Mouse (Mus musculus) left cerebral cortex, postnatal 4 days (tissue): Measurements from ENCODE around the gene Pitpna. TPM values are rescaled to one million over a fixed set of nuclear protein-coding genes. Genes with fewer than 3 reads are reported as not detected.
A peak's percentile ranks its signal among the peaks of the same experiment; 100 is the strongest.
"Not testable (repeated sequence)": the region's sequence is repeated elsewhere in the genome, so short reads cannot be mapped to it uniquely, and the experiment has no call there.

Experiments used
- DNase-seq: peaks from one replicate; pipeline ENCODE4 v3.0.0-alpha.2; 2022
- intact Hi-C: fragments of 180-260 bp; cut with DNase I; formaldehyde crosslinking; loops from one replicate; pipeline ENCODE4 v1.15.1; 2025
- total RNA-seq, 2 experiments: library from RNA; stranded (reverse); gene quantifications; 2 replicates each; pipeline ENCODE4 v1.2.3; 2021

Pitpna gene
- total RNA-seq, 2 experiments from 2014 or later, result 249 to 259 TPM

- DNase-seq, result no peak
- intact Hi-C loops, result no loop called here
These were observed 1.9 kb upstream of the Pitpna start for GRCm38 (mm10) chr11:75585978-75586377.

DNA sequence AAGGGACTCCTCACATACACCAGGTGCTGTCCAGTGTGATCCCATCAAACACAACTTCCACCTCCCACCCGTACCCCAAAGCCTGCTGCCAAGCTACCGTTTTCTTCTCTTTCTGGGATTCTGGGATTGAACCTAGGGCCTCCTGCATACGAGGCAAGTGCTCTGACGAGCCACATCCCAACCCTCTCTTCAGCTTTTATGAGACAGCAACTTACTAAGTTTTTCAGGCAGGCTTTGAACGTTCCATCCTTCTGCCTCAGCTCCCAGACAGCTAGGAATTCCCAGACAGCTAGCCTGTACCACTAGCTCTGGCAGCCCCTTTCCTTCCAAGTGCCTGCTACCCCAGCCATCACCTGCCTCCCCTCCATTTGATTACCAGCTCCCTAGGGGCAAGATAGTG, 934 bp upstream of the Pitpna start:
- intact Hi-C loops, result no loop called here
- no peak for DNase-seq

DNA sequence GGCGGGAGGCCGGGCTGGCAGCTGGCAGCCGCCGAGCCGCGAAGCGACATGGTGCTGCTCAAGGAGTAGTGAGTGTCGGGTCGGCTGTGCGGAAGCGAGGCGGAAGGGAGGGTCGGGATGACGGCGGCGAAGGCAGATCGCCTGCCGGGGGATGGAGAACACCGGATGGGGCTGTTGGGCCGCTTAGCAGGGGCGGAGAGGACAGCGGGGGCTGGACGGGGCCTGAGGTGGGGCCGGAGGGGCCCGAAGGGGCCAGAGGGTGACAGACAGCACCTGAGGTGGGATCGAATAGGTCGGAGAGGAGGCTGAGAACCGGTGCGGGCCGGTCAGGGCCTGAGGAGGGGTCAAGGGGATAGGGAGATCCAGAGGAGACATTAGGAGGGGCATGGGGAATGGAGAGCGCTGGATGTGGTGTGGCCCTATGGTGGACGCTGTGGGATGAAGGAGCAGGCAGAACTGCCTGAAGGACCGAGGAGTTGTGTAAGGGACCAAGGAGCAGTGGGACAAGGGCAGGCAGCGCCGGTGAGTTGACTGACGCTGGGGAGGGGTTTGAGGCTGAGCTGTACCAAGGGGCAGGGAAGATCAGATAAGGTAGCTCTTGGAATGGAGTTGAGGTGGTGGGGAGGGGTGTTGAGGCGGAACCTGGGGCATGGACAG, 516 bp downstream of the Pitpna start:
- no peak for DNase-seq
- intact Hi-C loops, result no loop called here

DNA sequence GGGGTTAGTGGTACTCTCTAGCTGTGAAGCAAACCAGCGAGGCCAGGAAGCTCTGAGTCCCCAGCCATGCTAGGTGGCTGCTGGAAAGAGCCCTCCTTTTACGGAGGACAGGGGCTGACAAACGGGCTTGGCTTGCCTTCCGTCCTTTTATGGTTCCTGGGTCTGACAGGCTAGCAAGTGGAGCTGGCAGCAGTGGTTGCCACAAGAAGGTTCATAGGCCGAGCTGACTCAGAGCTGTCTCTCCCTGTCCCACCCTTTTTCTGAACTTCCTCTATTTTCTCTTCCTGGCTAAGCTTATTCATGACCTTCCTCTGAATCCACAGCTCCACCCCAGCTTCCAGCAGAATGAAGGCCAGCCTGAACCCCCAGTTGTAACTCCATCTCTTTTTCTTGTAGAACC, 4.7 kb downstream of the Pitpna start:
- intact Hi-C loops, result no loop called here
- DNase-seq, result no peak

GRCm38 (mm10) chr11:75594431-75594830, 6.5 kb downstream of the Pitpna start:
- intact Hi-C loops, result no loop called here

GRCm38 (mm10) chr11:75595404-75595803, 7.5 kb downstream of the Pitpna start:
- intact Hi-C loops, result no loop called here
- DNase-seq, result no peak

More at GRCm38 (mm10) chr11:75594431-75594830, 6.5 kb downstream of the Pitpna start:
- no peak for DNase-seq

DNA sequence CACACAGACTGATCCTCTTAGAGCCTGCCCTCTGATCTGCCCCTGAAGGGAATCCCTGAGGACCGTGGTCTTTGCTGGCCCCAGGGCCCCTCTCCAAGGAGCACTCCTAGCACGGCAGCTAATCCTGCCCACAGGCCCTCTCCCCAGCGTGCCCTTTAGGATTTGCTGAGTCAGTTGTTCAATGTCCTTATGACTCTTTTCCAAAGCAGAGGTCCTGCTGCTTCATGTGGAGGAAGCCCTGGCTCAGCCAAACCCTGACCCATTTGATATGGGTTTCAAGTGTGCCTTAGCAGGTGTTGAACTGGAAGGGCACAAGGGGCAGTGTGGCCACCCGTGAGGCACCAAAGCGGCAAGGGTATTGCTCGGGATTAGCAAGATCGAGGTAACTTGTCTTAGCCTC, 7.9 kb downstream of the Pitpna start:
- no peak for DNase-seq
- intact Hi-C loops, result no loop called here

DNA sequence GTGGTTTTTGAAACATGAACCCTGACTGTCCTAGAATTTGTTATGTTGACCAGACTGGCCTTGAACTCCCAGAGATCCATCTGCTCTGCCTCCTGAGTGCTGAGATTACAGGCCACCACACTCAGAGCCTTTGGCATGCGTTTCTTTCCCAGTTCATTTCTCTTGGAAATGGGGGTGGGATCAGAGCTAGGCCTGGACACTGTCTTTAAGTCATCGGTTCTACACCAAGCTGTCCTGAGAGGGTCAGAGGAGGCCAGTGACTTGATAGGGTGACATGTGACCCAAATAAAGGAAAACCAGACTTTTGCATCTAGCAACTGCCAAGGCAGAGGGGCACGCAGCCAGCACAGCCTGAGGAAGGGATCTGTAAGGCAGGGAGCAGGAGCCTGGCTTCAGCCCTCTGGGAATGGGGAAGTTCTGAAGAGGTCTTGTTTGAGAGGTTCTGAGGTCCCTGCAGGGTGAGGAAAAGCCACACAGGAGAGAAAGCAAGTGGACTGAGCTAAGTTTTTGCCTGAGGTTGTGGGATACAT, 8.9 kb downstream of the Pitpna start:
- intact Hi-C loops, result no loop called here
- no peak for DNase-seq

GRCm38 (mm10) chr11:75598004-75598403, 10.1 kb downstream of the Pitpna start:
- intact Hi-C loops, result no loop called here
- DNase-seq, result no peak

GRCm38 (mm10) chr11:75599802-75600201, 11.9 kb downstream of the Pitpna start:
- intact Hi-C loops, result not testable (repeated sequence)

DNA sequence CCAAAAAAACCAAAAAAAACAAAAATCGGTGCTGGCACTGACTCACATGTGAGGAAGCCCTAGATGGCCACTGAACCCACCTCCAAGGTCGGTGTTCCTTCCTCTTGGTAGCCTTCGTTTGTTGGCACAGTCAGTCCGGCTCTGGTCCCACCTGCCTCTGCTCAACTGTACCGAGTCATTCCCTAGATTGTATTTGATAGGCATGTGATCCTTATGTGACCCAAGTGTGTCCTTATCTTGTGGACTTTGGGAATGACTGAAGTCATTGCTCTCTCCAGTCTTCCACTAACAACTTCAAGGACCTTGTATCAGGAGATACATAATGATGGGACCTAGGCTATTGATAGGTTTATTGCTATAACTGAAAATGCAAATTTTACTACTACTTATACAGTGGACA, 16.9 kb downstream of the Pitpna start:
- no peak for DNase-seq
- intact Hi-C loops, result no loop called here

More at GRCm38 (mm10) chr11:75599802-75600201, 11.9 kb downstream of the Pitpna start:
- not testable (repeated sequence) for DNase-seq

DNA sequence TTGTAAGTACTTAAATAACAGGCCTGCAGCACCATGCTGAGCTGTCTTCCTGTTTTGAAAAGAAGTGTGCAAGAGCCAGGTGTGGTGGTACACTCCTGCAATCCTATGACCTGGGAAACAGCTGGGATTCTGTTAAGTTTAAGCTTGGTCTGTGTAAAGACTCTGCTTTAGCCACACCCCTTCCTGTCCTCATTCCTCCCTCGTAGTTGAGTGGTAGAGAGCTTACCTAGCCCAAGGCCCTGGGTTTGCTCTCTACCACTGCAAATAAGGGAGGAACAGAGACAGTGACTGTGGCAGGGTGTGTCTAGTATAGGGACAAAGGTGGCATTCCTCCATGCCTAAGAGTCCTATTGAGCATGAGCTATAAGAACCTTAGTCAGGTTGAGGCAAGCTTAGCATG, 17.4 kb downstream of the Pitpna start:
- DNase-seq, result no peak

DNA sequence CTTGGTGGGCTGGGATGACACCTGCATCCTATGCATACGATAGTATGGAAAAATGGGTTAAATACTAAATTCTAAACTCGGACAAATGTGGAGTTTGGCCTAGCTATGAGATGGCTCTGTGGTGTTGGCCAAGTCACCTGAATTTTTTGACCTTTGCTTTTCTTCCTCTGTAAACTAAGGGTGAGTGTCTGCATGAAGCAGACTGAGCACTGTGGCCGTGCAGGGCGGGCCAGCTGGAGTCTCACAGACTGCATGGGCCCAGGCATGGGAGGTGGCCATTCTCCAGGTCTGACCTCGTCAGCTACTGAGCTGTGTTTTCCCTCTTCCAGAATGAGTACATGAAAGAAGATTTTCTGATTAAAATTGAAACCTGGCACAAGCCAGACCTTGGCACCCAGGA, 20.9 kb downstream of the Pitpna start:
- no peak for DNase-seq
- intact Hi-C loops, result no loop called here

More for the DNA sequence above, 17.4 kb downstream of the Pitpna start:
- intact Hi-C loops, result no loop called here

- intact Hi-C loops, result no loop called here
- DNase-seq, result no peak
These were observed 22.1 kb downstream of the Pitpna start for GRCm38 (mm10) chr11:75610021-75610420.

GRCm38 (mm10) chr11:75614769-75615168, 26.9 kb downstream of the Pitpna start:
- intact Hi-C loops, result no loop called here
- DNase-seq, result no peak

GRCm38 (mm10) chr11:75615556-75615955, 27.7 kb downstream of the Pitpna start:
- no peak for DNase-seq
- intact Hi-C loops, result no loop called here

DNA sequence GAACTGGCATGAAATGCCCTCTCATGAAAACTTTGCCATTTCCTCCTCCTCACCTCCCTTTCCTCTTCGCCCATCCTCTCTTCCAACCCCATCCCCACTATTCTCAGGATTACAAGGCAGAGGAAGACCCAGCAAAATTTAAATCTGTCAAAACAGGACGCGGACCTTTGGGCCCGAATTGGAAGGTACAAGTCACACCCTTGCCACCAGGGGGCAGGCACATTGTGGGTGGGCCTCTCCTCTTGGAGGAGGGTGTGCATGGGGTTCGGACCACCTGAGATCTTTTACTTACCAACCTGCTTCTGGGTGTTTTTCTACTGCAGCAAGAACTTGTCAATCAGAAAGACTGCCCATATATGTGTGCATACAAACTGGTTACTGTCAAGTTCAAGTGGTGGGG, 31.2 kb downstream of the Pitpna start:
- no peak for DNase-seq
- intact Hi-C loops, result no loop called here

DNA sequence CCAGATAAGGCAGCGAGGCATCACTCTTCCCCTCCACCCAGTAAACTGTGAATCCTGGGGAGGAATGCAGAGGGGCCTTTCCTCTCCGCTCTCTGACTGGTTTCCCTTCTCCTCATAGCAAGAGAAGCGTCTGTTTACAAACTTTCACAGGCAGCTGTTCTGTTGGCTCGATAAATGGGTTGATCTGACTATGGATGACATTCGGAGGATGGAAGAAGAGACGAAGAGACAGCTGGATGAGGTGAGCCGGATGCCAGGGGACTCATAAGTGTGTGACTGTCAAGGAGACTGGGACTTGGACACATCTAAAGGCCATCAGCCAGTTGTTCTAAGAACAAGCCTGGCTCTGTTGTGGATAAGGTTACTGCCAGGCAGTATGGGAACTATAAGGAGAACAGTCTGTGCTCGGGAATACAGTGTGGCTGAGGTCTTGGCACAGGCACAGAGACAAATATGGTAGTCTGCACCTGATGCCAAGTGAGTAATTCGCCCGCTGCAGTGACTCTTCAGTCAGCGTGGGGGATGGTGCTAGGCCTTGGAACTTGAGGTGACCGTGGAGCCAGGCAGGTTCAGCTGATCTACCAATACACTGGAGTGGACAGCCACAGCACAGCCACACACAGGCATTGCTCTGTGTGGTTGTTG, 32.4 kb downstream of the Pitpna start:
- DNase-seq, result peak; percentile 28
- intact Hi-C loops, result no loop called here

- intact Hi-C loops, result no loop called here
- DNase-seq, result no peak
These were observed 33.5 kb downstream of the Pitpna start for GRCm38 (mm10) chr11:75621426-75621825.

DNA sequence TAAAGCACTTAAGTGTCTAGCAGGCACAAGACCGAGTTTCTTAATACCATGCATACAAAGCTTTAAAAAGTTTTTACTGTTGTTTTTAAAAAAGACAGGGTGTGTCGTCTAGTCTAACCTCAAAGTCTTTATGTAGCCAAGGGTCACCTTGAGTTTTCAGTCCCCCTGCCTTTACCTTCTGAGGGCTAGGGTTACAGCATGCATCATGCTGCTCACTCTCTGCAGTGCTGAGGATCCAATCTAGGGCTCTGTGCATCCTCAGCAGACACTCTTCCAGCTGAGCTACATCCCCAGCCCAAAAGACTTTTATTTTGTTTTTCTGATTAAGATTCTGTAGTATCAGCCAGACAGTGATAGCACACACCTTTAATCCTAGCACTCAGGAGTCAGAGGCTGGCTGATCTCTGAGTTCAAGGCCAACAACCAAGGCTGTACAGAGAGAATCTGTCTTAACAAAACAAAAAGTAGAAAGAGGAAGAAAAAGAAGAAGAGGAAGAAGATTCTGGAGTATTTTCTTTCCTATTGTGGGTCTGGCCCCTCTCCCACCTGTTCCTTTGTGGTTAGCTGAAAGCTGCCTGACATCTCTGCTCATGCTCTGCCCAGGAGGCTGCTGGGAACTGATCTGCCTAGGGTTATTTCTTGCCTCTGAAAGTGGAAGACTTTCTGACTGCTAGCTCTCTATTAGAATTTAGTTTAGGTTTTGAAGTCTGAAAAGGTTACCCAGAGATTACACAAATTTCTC, 34.9 kb downstream of the Pitpna start:
- DNase-seq, result no peak
- intact Hi-C loops, result no loop called here

DNA sequence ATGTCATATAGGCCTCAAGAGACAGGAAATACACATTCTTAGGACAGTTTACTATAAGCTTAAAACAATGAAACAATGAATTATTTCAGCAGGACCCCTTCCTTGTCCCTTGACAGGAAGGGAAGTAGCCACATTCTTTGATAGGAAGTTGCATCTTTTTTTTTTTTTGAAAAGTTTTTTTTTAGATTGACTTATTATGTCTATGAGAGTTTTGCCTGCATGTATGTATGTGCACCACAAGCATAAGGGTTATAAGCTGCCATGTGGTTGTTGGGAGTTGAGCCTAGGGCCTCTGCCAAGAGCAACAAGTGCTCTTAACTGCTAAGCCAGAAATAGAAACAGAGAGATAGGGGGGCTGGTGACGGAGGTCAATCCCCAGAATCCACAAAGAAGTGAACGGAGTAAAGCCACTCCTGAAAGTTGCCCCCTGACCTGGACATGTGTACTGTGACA, 36.2 kb downstream of the Pitpna start:
- intact Hi-C loops, result no loop called here
- no peak for DNase-seq

DNA sequence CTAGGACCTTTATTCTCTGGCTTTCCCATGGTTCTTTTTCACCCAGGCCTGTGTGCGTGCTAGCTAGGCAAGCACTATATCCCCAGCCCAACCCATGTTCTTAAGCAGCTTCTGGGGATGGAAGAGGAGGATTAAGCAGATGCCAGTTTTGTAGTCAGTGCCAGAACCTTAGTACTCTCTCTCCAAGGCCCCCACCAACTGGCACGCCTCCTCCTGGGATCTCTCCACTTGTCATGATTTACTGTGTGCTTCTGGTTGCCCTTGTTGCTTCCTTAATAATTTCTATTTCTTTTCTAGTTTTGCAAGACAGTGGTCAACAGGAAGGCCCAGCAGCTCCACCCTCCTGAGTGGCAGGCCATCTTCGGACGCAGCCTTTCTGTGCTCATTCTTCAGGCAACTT, 37.9 kb downstream of the Pitpna start:
- intact Hi-C loops, result no loop called here
- no peak for DNase-seq
